Mouse (Mus musculus): ENCODE data around the gene Gdpd5.
A peak's percentile ranks its signal among the peaks of the same experiment; 100 is the strongest.

Gene Gdpd5

GRCm38 (mm10) chr7:99407598-99407997, 26.4 kb downstream of the Gdpd5 start:
- DNase-seq, result no peak

GRCm38 (mm10) chr7:99409441-99410222, 28.4 kb downstream of the Gdpd5 start:
- no peak for DNase-seq

- DNase-seq, result no peak
These were observed 29.1 kb downstream of the Gdpd5 start for GRCm38 (mm10) chr7:99410315-99410714.

GRCm38 (mm10) chr7:99411047-99411779, 30.0 kb downstream of the Gdpd5 start:
- no peak for DNase-seq

GRCm38 (mm10) chr7:99415045-99415444, 33.8 kb downstream of the Gdpd5 start:
- DNase-seq, result no peak

- no peak for DNase-seq
These were observed 38.1 kb downstream of the Gdpd5 start for GRCm38 (mm10) chr7:99419311-99419710.

- DNase-seq, result no peak
These were observed 39.8 kb downstream of the Gdpd5 start for GRCm38 (mm10) chr7:99421006-99421405.

- DNase-seq, result no peak
These were observed 43.4 kb downstream of the Gdpd5 start for GRCm38 (mm10) chr7:99424538-99425155.

GRCm38 (mm10) chr7:99425706-99426105, 44.5 kb downstream of the Gdpd5 start:
- DNase-seq, result no peak

GRCm38 (mm10) chr7:99427031-99427430, 45.8 kb downstream of the Gdpd5 start:
- no peak for DNase-seq

GRCm38 (mm10) chr7:99427987-99428386, 46.8 kb downstream of the Gdpd5 start:
- no peak for DNase-seq

- no peak for DNase-seq
These were observed 47.6 kb downstream of the Gdpd5 start for GRCm38 (mm10) chr7:99428836-99429235.

- no peak for DNase-seq
These were observed 48.6 kb downstream of the Gdpd5 start for GRCm38 (mm10) chr7:99429786-99430185.

GRCm38 (mm10) chr7:99430246-99430645, 49.0 kb downstream of the Gdpd5 start:
- no peak for DNase-seq

- peak; percentile 53 for DNase-seq
These were observed 51.0 kb downstream of the Gdpd5 start for GRCm38 (mm10) chr7:99432248-99432647.

GRCm38 (mm10) chr7:99432863-99433262, 51.6 kb downstream of the Gdpd5 start:
- DNase-seq, result no peak

- DNase-seq, result no peak
These were observed 53.5 kb downstream of the Gdpd5 start for GRCm38 (mm10) chr7:99434672-99435250.

- no peak for DNase-seq
These were observed 55.3 kb downstream of the Gdpd5 start for GRCm38 (mm10) chr7:99436530-99436929.

- DNase-seq, result no peak
These were observed 57.7 kb downstream of the Gdpd5 start for GRCm38 (mm10) chr7:99438881-99439280.

GRCm38 (mm10) chr7:99441534-99442072, 60.4 kb downstream of the Gdpd5 start:
- DNase-seq, result no peak

- no peak for DNase-seq
These were observed 62.0 kb downstream of the Gdpd5 start for GRCm38 (mm10) chr7:99443164-99443563.

GRCm38 (mm10) chr7:99444012-99444411, 62.8 kb downstream of the Gdpd5 start:
- no peak for DNase-seq

GRCm38 (mm10) chr7:99445833-99446232, 64.6 kb downstream of the Gdpd5 start:
- DNase-seq, result no peak

Measured in right cerebral cortex, postnatal 14 days (tissue).